Mouse (Mus musculus): ENCODE data around the gene Nlrp5.
"Not testable (repeated sequence)": the region's sequence is repeated elsewhere in the genome, so short reads cannot be mapped to it uniquely, and the experiment has no call there.

GRCm38 (mm10) chr7:23470832-23471231, 85.1 kb downstream of the Nlrp5 start:
- TF ChIP-seq EP300, CTCF (IDR thresholded peaks at IDR 0.05; ENCODE audit: low read depth): not testable (repeated sequence)

Measured in liver, postnatal 0 days (tissue).